Mouse (Mus musculus) frontal cortex, postnatal 10 days (tissue): ENCODE results near the gene Saxo1.

ENCODE experiments used
- DNase-seq, 2 experiments: peaks; one replicate each; pipeline ENCODE4 v3.0.0; 2022; ENCODE audit warnings: low spot score in 2 of 2, mixed read lengths in 1 of 2

The Saxo1 gene

DNA sequence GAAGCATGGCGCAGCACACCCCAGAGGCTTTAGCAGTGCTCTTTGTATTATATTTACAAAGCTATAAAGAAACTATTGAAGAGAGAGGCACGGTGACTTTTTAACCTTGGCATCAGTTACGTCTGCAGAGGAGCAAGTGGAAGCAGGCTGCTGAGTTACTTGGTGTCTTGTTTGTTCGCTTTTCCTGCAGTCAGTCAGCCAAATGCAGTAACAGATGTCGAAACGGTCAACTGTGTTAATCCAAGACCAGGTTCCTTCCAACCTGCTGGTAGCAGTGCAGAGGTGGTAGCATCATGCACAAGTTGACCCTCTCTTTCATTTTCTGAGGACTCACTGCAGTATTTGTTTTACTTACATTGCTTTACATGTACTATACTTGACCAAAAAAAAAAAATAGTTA is 135.5 kb downstream of the Saxo1 start:
- DNase-seq, result no peak

DNA sequence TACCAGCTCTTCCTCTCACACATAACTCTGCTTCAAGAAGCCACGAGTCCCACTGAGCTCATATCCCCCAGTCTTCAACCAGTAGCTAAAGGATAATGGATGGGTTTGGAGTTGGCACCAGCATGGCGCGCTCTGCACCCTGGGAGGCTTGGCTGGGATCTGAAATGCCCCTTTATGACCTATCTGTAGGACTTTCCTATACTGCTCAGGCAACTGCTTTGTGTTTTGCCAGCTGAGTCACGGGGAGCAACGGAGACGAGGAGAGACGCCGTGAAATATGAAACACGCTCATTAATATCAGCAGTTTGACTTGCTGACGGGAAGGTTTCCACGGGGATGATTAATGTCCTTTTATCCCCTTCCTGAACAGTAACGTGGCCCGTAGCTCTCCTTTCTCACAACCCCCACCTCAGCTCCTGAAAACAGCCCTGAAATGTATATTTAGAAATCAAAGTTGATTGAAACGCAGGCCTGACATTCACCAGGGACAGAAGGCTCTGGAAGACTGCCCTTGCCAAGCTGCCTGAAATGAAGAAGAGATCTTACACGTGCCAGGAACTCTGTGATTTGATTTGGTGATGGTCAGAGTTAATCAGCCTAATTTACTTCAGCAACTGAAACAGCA is 141.6 kb downstream of the Saxo1 start:
- no peak for DNase-seq

DNA sequence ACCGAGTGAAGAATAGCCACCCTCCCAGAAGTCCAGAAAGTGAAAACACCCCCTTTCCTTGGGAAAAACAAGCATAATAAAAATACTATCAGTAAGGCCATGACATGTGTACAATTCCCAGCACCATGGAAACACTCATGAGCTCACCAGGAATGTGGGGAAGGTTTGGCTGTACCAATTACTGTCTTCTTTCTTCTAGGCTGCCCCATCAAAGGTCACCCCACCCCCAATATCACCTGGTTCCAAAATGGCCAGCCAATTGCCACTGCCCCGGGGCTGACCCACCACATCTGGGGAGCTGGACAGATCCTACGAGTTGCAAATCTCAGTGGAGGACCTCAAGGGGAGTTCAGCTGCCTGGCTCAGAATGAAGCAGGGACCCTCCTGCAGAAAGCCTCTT is 144.7 kb downstream of the Saxo1 start:
- no peak for DNase-seq

DNA sequence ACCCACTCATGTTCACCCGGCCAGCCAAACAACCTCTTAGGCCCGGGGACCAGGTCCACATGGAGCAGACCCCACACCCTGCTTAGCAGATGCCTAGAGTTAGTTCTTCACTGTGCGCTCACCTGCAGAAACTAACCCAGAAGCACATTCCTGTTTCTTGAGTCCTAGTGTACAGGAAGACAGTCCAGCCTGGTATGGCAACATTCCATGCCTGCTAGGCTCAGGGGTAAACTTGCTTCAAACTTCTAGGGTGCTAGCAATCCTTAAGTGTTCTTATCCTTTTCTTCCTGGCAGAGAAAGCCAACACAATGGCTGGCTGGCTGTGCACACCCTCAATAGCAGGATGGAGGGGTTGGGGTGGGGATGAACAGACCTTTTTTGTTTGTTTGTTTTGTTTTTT is 147.2 kb downstream of the Saxo1 start:
- DNase-seq, result no peak

DNA sequence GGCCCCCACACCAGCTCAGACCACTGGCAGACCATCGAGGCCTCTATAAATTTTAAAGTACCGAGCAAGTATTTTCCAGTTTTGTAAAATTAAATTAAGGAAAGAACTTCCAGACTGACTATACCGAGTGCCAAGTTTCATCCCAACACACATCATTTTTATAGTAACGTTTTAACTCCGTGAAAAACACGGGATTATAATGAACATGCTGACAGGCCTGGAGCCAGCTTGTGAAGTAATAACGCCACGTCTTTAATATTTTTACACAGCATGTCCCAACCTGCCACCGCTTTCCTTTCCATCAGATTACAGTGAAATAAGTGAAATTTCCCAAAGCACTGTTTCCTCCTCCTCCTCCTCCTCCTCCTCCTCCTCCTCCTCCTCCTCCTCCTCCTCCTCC is 149.7 kb downstream of the Saxo1 start:
- DNase-seq, result no peak

DNA sequence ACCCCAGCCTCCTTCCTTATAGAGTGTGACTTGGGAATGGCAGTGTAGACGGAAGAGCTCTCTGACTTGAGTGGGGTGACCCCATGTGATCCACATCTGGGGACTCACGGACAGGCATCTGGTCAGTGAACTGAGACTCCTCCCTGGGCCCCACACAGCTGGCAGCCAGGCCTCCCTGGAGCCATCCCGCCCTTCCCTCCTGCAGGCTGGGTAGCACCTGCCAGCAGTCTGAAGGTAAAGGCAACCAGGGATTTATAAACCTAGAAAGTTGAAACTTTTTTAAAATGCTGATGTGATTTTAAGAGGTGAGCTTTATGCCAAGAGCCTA is 151.0 kb downstream of the Saxo1 start:
- no peak for DNase-seq

DNA sequence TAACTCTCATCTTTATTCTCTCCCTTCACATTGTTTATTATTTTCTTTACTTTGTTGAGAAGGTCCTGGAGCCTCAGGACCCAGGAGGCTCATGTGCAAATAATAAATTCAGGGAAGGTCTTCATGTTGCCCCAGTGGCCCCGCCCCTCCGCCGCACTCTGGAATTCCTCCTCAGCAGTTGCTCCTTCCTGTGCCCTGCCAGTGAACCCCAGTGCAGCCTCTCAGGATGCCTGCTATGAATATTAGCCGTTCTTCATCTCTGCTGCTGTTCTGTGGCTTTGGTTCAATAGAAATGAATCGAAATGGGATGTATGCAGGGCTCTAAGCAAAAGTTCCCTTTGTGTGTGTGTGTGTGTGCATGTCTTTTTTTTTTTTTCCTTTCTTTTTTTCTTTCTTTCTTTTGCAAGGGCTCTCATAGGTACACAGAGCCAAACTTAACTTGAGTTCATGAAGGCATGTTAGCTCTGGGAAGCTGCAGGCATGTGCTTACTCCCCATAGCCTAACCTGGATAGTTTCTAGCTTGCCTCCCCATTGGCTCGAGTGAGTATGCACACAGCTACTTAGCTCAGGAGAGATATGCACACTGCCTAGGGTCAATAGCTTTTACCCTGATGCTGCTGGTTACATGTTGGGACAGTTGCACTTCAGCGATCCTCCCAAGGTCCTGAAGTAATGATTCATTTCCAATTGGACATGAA is 151.5 kb downstream of the Saxo1 start:
- DNase-seq, result no peak

DNA sequence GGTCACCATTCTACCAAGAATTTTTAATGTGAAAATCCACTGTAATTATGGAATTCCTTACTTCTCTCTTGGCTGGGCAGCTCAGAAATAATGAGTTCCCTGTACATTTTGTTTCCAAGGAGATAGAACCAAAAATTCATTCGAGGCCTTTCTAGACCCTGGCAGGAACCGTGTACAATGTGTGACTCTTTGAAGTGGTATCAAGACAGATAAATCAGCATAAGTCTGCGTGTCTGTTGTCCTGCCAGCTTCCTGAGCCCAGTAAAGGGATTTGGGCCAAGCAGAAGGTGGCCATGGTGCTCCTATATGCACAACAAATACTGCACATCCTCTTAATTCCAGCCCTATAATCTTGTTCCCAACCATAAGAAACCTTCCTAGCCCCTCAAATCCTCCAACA is 157.0 kb downstream of the Saxo1 start:
- DNase-seq, result no peak

DNA sequence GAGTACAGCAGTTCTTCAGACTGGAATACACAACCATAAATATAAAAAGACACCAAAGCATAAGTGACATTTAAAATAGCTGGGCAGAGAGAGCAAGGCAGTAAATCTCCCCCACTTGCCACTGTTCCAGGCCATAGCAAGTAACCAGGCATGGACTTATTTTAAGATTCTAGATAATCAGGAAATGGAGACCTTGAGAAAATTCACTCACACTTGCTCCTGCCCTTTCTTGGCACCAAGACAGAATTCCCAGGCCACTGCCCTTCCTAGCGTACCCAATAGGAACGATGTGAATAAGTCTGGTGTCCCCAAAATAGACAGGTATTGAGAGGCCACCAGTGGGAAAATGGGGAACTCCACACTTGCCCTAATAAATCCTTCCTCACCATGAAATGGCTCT is 160.7 kb downstream of the Saxo1 start:
- no peak for DNase-seq

DNA sequence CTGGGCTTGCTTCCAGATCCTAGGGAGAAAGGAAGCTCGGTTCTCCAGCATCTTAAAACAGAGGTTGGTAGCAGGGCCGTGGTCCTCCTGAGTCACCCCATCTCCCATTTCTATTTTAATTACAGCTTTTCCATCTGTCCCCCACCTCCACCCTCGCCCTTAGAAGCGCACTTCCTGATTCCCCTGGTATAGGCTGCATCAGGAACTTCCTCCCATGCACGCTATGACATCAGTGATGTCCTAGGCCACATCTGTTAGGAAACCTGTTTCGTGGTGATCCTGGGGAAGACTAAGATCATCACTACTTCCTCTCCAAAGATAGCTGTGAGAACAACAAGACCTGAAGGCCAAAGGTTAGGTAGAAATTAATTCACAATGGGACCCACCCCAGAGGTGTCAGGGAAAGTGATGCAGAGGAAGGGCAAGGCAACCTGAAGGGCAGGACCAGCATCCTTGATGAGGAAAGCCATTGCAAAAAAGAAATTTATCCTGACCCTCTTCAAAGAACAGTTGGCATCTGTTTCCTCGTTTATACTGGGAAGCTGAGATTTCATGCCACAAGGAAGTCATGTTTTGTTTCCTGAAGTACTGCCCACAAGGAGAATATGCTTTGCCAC is 161.3 kb downstream of the Saxo1 start:
- DNase-seq, result no peak

DNA sequence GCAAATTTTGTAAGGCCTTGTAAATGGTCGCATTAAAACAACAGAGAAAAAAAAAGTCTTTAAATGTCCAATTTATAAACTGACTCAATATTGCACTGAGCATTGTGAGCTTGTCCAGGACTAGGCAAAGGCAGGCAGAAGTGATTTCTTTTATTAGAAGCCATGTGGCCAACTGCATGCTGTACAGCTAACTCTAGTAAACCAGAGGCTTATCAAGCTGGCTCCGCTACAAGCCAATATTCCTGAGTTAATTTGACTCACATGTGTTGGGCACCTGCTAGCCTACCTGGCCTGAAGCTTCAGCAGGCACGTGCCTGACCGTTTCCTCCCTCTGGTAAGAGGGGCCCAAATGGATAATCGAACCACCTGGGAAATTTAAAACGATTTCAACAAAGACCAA is 162.5 kb downstream of the Saxo1 start:
- no peak for DNase-seq
